Mouse (Mus musculus) heart, embryonic 16.5 days (tissue): ENCODE results near the gene Luc7l. TPM values are rescaled to one million over a fixed set of nuclear protein-coding genes. Genes with fewer than 3 reads are reported as not detected.

ENCODE experiments used
- polyA plus RNA-seq: library from polyadenylated mRNA; unstranded; fragments of >200 nt; fragmentation: Nextera tagmentation; extraction: Ambion mirVana; gene quantifications from 2 replicates; pipeline ENCODE4 v1.2.1, GENCODE M21; 2015

Luc7l gene
- polyA plus RNA-seq, 1 experiment from 2014 or later = 56.0 TPM

Other genes with a start within 250 kb of the Luc7l start
- 8.2 and 13.6 TPM in 2 replicates for gene Rab11fip3, start 183.3 kb upstream of the Luc7l start, polyA plus RNA-seq
- gene Decr2, start 162.6 kb upstream of the Luc7l start, polyA plus RNA-seq = 40.1 and 40.8 TPM in 2 replicates
- gene Nme4, start 157.3 kb upstream of the Luc7l start, polyA plus RNA-seq = 55.3 and 56.2 TPM in 2 replicates
- 0.87 and 1.0 TPM in 2 replicates for gene Tmem8, start 139.6 kb upstream of the Luc7l start, polyA plus RNA-seq
- 221 and 232 TPM in 2 replicates for gene Mrpl28, start 129.4 kb upstream of the Luc7l start, polyA plus RNA-seq
- 4.6 and 4.7 TPM in 2 replicates for gene Axin1, start 114.2 kb upstream of the Luc7l start, polyA plus RNA-seq
- 0.35 TPM in 1 of 2 replicates, not detected in the other for gene Pdia2, start 53.8 kb upstream of the Luc7l start, polyA plus RNA-seq
- 6.1 and 6.7 TPM in 2 replicates for gene Rgs11, start 49.9 kb upstream of the Luc7l start, polyA plus RNA-seq
- 2.1 and 2.9 TPM in 2 replicates for gene Arhgdig, start 45.1 kb upstream of the Luc7l start, polyA plus RNA-seq
- 48.6 and 52.8 TPM in 2 replicates for gene Fam234a, start 8.7 kb upstream of the Luc7l start, polyA plus RNA-seq
- gene Neurl1b, start 161.9 kb downstream of the Luc7l start, polyA plus RNA-seq = 3.0 and 3.3 TPM in 2 replicates